Mouse (Mus musculus) G1E (cell line): ENCODE measurements around the gene Rps6ka5.

Experiments
- CTCF ChIP-seq: IDR thresholded peaks from 2 replicates; pipeline ENCODE4 v1.5.1; 2012; ENCODE audit warnings: low read depth, low read length, inconsistent platforms, mixed read lengths
- GATA1 ChIP-seq: IDR thresholded peaks from 2 replicates; pipeline ENCODE4 v1.6.1; 2012; ENCODE audit warnings: borderline replicate concordance, low read length, inconsistent platforms, mixed read lengths
- POLR2AphosphoS5 ChIP-seq: IDR thresholded peaks from 2 replicates; pipeline ENCODE4 v1.6.1; 2012; ENCODE audit warnings: low read depth, low read length, inconsistent platforms; ENCODE audit not compliant: insufficient replicate concordance
- TAL1 ChIP-seq: conservative IDR thresholded peaks from 2 replicates; pipeline ENCODE4 v1.6.1; 2012; ENCODE audit warnings: low read depth, low read length, inconsistent platforms, mixed read lengths

DNA sequence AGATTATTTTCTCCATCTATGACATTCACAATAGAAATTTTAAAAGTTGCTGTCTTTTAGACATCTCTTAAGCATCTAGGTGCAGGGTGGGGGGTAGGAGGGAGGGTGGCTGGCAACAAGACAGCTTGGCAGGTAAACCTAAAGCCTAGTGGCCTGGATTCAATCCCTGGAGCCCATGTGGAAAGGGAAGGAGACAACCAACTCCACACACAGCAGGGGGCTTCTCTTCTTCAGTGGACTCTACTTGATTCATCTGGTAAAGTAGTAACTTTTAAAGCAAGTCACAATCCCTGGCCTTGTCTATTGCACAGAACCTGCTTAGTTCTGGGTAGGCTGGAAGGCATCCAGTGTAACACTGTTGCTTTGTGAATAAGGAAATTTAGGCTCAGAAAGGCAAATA, 9.3 kb downstream of the Rps6ka5 start:
- no peak for TF ChIP-seq CTCF
- no peak for TF ChIP-seq GATA1
- no peak for TF ChIP-seq TAL1
- no peak for TF ChIP-seq POLR2AphosphoS5
